In the genomic region with DNA sequence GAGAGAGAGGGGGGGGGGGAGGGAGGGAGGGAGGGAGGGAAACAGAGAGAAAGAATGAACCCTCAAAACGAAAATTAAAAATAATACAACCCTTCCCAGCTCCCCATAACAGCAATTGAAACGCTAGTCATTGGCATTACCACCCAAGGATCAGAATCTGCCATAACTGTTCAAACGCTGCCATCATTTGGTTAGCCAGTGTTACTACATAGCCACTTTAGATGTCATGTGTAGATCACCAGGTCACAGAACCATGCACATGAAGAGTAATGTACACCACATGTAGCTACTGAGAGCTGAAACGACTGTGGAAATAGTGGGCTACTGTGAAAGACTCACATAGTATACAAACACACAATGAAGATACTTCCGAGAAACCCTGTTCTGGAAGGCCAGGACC, we compare ENCODE assay signal across 9 mouse cellular contexts. TPM values are rescaled to one million over a fixed set of nuclear protein-coding genes. Genes with fewer than 3 reads are reported as not detected.
A peak's percentile ranks its signal among the peaks of the same experiment; 100 is the strongest.
DNase-seq lines count a peak whose midpoint lies in the region; ATAC-seq and TF ChIP-seq lines count a peak whose summit lies in the region.
"Had no signal": no experiment of that assay in that cellular context is flagged by ENCODE, and none has a peak within 500 bp of the region (broad histone marks: within the 10 kb centered on the region; RNA-seq: fewer than 3 reads in every experiment).

No protein-coding gene starts in this region.

- H3K36me3 ChIP-seq in kidney, embryonic 15.5 days: peaks cover 93% of the 10 kb centered on the region

- no peak overlapping the region for H3K27ac ChIP-seq in cortical plate, adult 2 months (ENCODE audit: insufficient read depth, low read length)
- H3K27ac ChIP-seq in kidney, embryonic 15.5 days: no peak overlapping the region

- no peak overlapping the region for H3K9ac ChIP-seq in kidney, embryonic 15.5 days

- DNase-seq in adrenal gland, postnatal 14 days: peak; percentile 23
- no peak for DNase-seq in adrenal gland, postnatal 25 days
- DNase-seq in left cerebral cortex, postnatal 4 days: peak; percentile 2
- DNase-seq in left cerebral cortex, adult 9 months (ENCODE audit: low spot score in 2 of 2): no peak
- peak; percentile 65 for DNase-seq in retina, embryonic 14.5 days (ENCODE audit: low spot score)
- no peak for DNase-seq in ovary, postnatal 14 days (ENCODE audit: low spot score)

- H3K4me1 ChIP-seq in cortical plate, adult 2 months (ENCODE audit: control insufficient read depth, insufficient read depth, low read length): no peaks in the 10 kb centered on the region
- no peaks in the 10 kb centered on the region for H3K4me1 ChIP-seq in kidney, embryonic 15.5 days

- no peak overlapping the region for H3K4me3 ChIP-seq in cortical plate, adult 2 months (ENCODE audit: insufficient read depth, low read length)
- H3K4me3 ChIP-seq in kidney, embryonic 15.5 days (replicated peaks): no peak overlapping the region
- H3K4me3 ChIP-seq: erythroblast, embryonic 14.5 days had no signal

- peak; percentile 19; the same call in 1 of the 2 replicates for TF ChIP-seq CTCF in cortical plate, adult 2 months (IDR thresholded peaks at IDR 0.05; ENCODE audit: extremely low read depth, insufficient read depth, low read length)

- WGBS in kidney, embryonic 15.5 days: 75% methylated on average over 5 of the region's 5 CpGs

- no peak for TF ChIP-seq POLR2A in cortical plate, adult 2 months (IDR thresholded peaks at IDR 0.05; ENCODE audit: extremely low read depth, insufficient read depth, low read length)

- ATAC-seq in kidney, embryonic 15.5 days (replicated peaks; ENCODE audit: low FRiP score): no peak

- H3K27me3 ChIP-seq in kidney, embryonic 15.5 days: no peaks in the 10 kb centered on the region

- H3K4me2 ChIP-seq in kidney, embryonic 15.5 days: no peak overlapping the region

- intact Hi-C loops in left cerebral cortex, postnatal 4 days (cut with DNase I): no loop called here

- no peaks in the 10 kb centered on the region for H3K9me3 ChIP-seq in kidney, embryonic 15.5 days (replicated peaks)

RNA-seq across cellular contexts. Expression of a gene that starts 25.1 kb away (rescaled TPM):
- total RNA-seq in adrenal gland, postnatal 14 days (2021): 143 and 159 TPM in 2 replicates
- total RNA-seq in adrenal gland, postnatal 25 days (2021): 148 and 153 TPM in 2 replicates
- 100 to 1,000 TPM; 112 to 119 TPM for total RNA-seq in left cerebral cortex, postnatal 4 days (2021)
- 252 and 264 TPM in 2 replicates for polyA plus RNA-seq in cortical plate, adult 2 months (2012; rRNA removed)
- 39.0 and 44.9 TPM in 2 replicates for polyA plus RNA-seq in kidney, embryonic 15.5 days (2015; fragmentation: Nextera tagmentation; extraction: Ambion mirVana)

RNA-seq across cellular contexts. Expression of a gene that starts 37.9 kb away (rescaled TPM):
- 90.7 and 103 TPM in 2 replicates for total RNA-seq in adrenal gland, postnatal 14 days (2021)
- total RNA-seq in adrenal gland, postnatal 25 days (2021): 91.4 and 104 TPM in 2 replicates
- 100 to 1,000 TPM; 126 to 131 TPM for total RNA-seq in left cerebral cortex, postnatal 4 days (2021)
- polyA plus RNA-seq in cortical plate, adult 2 months (2012; rRNA removed): 56.4 and 57.2 TPM in 2 replicates
- polyA plus RNA-seq in kidney, embryonic 15.5 days (2015; fragmentation: Nextera tagmentation; extraction: Ambion mirVana): 90.0 and 96.2 TPM in 2 replicates

RNA-seq across cellular contexts. Expression of a gene that starts 51.8 kb away (rescaled TPM):
- 146 and 162 TPM in 2 replicates for total RNA-seq in adrenal gland, postnatal 14 days (2021)
- 216 and 296 TPM in 2 replicates for total RNA-seq in adrenal gland, postnatal 25 days (2021)
- 10 to 100 TPM; 45.2 to 55.7 TPM for total RNA-seq in left cerebral cortex, postnatal 4 days (2021)
- polyA plus RNA-seq in cortical plate, adult 2 months (2012; rRNA removed): 51.9 and 54.9 TPM in 2 replicates
- 45.5 and 49.9 TPM in 2 replicates for polyA plus RNA-seq in kidney, embryonic 15.5 days (2015; fragmentation: Nextera tagmentation; extraction: Ambion mirVana)

Comparison
In these comparisons a context has a peak if more than half of its experiments do, and no peak if none do; other contexts are left out.
1. DNase-seq: peak in adrenal gland, postnatal 14 days (single experiment), left cerebral cortex, postnatal 4 days (single experiment) and retina, embryonic 14.5 days (single experiment); none in adrenal gland, postnatal 25 days (single experiment), left cerebral cortex, adult 9 months (0 of 2) and ovary, postnatal 14 days (single experiment).